Mouse (Mus musculus) ovary, adult 18-20 months (tissue): ENCODE results near the gene Siglece.

ENCODE experiments used
- DNase-seq: peaks from one replicate; pipeline ENCODE4 v3.0.0; 2022; ENCODE audit warnings: low spot score, mixed read lengths

Gene Siglece

DNA sequence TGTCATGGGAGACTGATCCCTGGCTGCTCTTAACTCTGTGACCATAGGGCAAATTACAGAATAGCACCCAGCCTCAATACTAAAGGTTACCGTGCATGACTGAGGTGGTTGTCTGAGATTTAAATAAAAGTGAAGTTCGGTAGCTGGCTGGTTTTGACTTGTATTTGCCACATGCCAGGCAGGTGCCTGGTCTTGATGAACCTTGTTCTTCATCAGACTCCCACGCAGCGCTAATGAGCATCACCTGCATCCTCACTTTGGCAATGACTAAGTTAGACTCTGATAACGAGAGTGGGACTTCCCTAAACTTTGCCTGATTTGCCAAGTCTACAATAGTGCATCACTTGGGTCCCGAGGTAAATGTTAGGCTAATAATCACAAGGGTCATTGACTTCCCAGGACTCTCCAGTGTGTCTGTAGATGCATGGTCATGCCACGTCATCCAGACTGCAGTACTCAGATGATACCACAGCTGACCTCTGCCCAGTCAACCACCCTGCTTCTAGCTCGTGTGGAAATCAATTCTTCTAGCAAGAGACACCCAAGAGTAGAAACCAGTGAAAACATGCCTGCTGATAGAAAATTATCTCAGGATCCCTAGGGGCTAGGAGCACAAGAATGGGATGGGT lies 34.1 kb downstream of the Siglece start:
- no peak for DNase-seq

DNA sequence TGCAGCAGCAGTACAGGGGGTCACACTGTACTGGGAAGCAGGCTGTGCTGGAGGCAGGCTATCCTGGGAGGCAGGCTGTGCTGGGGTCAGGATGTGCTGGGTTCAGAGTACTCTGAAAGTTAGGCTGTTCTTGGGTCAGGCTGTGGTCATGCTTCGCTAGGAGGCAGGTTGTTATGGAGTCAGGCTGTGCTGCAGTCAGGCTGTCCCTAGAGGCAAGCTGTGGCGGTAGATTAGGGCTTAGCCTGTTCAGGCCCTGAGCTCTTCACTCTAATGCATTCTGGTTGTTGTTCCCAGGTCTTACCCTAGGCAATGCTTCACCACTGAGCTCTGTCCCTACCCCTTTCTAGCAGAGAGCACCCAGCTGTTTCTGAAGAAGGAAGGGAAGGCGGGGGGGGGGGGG lies 34.9 kb downstream of the Siglece start:
- DNase-seq, result no peak

DNA sequence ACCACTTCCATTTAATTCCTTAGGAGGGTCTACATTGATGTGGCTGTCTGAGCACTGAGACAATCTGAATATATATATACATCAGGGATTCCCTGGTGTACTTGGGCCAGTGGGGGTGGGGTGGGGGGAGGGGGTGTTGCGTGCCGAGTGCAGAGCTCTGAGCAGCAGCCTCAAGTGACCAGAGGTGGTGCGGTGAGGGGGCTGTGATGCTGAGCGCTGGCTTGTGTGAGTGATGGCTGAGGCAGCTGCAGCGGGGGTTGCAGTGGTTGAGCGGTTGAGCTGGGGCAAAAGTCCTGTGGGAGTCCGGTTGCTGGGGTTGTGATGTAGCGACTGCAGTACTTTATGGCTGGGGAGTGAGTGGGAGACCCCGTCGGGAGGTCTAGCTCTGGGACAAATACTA lies 36.1 kb downstream of the Siglece start:
- DNase-seq, result no peak

DNA sequence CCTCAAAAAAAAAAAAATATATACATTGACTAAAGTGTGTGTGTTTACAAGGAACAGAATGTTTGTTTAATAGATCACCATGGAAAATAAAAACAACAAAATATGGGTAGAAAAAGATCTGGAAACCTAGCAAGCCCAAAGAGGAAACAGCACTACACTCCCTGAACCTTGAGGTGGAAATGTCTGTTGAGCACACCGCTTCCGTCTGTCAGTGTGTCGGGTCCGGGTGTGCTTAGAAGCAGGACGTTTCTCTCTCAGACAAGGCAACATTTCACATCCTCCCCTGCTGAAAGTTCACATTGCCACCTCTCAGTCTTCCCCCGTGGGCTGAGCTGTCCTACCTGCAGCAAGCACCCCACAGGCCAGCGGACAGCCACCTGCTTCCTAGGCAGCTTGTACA lies 37.0 kb downstream of the Siglece start:
- DNase-seq, result no peak

DNA sequence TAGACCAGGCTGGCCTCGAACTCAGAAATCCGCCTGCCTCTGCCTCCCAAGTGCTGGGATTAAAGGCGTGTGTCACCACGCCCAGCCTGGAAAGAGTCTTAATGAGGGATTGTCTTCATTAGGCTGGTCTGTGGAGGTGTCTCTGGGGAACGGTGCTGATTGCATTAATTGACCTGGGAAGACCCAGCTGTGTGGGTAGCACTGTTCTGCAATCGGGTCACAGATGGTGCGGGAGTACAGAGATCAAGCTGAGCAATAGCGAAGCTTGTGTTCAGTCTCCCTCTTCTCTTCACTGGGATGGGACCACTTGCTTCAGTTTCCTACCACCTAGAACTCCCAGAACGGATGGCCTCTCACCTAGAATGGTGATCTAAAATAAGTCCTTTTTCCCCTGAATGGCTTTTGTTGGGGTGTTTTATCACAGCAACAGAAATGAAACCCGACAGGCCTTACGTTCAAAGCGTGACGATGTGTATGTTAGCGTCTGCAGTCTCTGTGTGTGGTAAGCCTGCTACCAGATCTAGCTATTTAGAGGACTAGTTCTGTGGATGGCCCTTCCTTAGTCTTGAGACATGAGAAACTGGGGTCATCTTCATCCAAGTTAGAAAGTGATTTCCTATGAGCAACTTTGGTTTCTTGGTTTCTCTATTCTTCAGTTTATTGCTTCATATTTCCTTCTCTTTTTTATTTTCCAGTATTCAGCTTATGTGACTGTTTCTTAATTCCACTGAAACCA lies 46.0 kb downstream of the Siglece start:
- no peak for DNase-seq

DNA sequence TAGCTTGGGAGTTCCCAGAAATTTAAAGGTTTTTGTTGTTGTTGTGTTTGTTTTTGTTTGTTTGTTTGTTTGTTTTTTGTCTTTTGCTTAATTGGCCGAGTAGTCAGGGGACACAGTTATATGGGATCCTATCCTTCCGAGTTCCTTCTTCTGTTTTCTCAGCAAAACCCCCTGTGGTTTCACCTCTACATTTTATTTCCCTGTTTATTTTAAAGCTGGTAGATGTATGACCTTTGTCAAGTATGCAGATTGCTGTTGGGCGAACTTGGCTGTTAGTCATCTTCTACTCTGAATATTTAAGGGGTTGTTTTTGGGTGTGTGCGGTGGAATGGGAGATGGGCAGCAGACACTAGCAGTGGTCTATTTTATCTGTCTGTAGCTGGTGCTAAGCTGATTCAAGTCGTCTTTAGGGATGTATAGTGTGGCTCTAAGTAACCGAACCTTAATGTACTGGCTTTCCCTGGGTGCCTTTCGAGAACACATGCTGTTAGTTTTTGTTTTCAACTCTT lies 51.6 kb downstream of the Siglece start:
- DNase-seq, result no peak

DNA sequence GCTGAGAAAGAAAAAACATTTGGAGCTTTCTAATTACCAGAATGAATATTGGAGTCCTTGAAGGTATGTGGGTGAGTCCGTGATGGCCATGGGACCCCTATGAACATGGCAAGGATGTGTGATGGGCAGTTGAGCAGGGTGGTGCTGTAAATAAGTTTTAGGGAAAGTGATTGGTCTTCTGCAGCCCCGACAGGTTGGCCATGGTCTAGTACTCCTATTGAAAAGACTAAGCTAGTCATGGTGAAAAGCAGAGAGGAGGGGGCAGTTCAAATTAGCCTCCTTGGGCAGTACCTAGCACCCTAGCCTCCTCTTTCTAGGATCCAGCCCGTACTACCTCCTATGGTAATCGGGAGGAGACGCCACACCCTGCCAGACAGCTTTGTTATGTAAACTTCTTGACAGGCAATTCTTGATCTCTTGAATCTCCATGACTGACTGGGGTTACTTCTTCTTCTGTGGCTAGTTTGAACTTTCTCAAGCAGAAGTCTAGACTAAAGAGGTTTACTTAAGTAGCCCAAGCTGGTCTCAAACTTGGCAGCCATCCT lies 52.1 kb downstream of the Siglece start:
- no peak for DNase-seq

DNA sequence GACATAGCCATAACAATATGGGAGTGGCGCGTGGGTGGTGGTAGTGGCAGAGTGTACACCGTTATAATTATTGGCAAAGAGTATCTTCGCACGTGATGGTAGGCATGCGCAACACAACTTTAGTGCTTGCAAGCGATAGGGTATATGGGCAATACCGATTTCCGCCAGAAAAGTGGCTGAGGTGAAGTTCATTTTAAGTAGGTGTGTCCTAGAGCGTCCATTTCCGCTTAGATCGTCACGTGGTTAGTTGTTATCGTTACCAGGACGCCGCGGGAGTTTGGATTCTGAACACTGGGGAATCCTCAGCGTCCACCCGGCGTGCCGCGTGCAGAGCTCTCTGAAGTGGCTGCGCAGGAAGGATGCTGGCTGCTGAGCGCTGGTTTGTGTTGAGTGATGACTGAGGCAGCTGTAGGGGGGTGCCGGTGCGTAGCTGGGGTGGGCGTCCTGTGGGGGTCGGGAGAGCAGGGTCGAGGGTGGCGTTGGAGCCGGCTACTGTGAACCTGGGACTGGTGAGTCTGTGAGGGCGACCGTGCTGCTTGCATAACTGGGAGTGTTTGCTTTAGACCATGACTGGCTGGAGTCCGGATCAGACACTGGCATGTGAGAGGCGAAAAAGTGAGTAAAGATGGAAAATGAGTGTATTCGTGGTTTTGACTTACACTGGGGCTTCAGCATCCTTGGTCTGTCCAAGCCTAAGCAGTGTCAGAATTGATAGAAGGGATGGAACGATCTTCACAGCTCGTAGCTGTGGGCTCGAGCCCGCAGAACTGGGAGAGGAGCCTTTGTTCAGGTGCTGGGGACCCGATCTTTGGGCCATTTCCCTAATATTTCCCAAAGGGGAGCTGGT lies 52.8 kb downstream of the Siglece start, which contains the start of gene Zfp819:
Gene Zfp819 (plus strand): TSS at position 274 of the 847 bp plus-strand sequence.
- DNase-seq, result peak; percentile 42

DNA sequence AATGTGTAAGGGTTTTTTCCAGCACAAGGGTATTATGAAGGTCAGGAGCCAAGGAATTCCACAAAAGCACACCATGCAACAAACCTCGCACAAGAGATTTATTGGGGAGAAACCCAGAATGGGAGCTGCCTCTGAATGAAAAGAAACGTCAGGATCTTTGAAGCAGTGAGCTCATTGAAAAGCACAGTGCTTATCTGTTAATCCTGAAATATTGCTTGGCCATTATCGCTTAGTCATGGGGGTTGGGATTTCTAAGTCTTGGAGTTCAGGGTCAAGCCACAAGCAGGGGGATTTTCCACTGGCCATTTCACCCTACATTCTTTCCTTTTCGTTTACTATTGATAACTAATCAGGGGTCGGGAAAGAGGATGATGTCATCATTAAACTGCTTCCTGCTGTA lies 58.1 kb downstream of the Siglece start:
- DNase-seq, result no peak
